Mouse (Mus musculus): Measurements from ENCODE around the gene Cxxc4. TPM values are rescaled to one million over a fixed set of nuclear protein-coding genes. Genes with fewer than 3 reads are reported as not detected.
"Not testable (repeated sequence)": the region's sequence is repeated elsewhere in the genome, so short reads cannot be mapped to it uniquely, and the experiment has no call there.

The Cxxc4 gene
- total RNA-seq (2021): 10 to 100 TPM; 22.6 to 24.5 TPM
- long read RNA-seq, experiment 1, full-length matches to known transcripts: 2 of 16 reads
- long read RNA-seq, experiment 1, partial matches to known transcripts: 7 of 16 reads
- long read RNA-seq, experiment 1, other reads (novel, unspliced or antisense): 7 of 16 reads
- long read RNA-seq, experiment 2, partial matches to known transcripts: 6 of 10 reads
- long read RNA-seq, experiment 2, other reads (novel, unspliced or antisense): 4 of 10 reads

DNA sequence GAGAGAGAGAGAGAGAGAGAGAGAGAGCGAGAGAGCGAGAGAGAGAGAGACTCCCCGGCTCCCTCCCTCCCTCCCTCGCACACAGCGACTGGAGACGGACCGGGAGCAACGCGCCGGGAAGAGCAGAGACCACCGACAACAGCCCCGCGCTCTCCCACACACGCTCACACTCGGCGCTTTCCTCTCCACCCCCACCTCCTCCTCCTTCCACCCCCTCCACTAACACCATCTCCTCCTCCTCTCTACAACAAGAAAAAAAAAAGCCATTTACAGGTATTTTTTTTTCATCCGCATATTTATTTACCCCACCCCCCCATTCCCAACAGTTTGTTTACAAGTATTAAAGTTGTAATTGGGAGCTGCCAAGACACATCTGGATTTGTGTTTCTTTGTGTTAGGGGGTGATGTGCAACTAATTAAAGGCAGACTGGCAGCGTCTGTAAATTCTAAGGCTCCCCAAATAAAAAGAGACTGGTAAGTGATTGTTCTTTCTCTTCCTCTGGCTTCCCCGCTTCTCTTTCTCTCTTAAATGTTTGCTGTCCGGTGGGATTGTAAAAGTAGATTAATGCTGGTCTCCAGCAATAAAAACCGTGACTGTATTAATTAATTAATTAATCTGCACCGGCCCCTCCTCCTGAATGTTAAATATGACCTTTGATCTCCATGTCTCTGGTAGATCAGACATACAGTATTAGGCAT, at the start of gene Cxxc4:
Cxxc4 (plus strand) TSS at position 71 of the 699 bp plus-strand sequence.
- no peak for TF ChIP-seq CTCF (IDR thresholded peaks at IDR 0.05)
- H3K27ac ChIP-seq: peak within 1 kb of the TSS; percentile 78
- no peak for DNase-seq (ENCODE audit: extremely low spot score in 1 of 2, low spot score in 2 of 2)
- intact Hi-C loops (cut with DNase I): loop anchor here (1.0 to 10.0 kb wide), 7 partner anchors 30 to 1198 kb away; partner anchors contain the start of gene Ube2d3
- peak within 1 kb of the TSS; percentile 75 for H3K4me3 ChIP-seq

GRCm38 (mm10) chr3:134188979-134189946, 47.0 kb upstream of the Cxxc4 start:
- intact Hi-C loops (cut with DNase I): no loop called here
- Histone ChIP-seq H3K4me3 (peak overlapping the region; percentile 21), H3K27ac (no peak overlapping the region)
- TF ChIP-seq CTCF (IDR thresholded peaks at IDR 0.05): no peak
- DNase-seq (ENCODE audit: extremely low spot score in 1 of 2, low spot score in 2 of 2): no peak

DNA sequence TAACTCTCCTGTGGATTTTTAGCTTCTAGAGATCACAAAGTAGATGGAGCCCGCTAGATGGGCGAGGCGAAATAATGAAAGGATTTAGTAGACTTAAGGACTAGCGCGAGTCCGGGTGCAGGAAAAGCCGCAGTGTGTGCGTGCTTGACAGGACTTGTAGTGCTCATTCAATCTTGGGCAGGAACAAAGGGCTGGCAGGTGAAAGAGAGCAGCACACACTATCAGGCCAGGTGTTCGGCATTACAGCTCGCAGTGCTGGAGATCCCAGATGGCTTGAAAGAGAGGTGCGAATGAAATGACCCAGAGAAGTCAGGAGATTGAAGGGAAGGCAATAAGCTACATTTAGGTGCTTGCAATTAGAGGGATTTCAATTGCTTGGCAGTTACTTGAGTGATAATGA, 46.2 kb upstream of the Cxxc4 start:
- DNase-seq (ENCODE audit: extremely low spot score in 1 of 2, low spot score in 2 of 2): peak in 1 of 2 experiments; percentile 18
- Histone ChIP-seq H3K4me3 (peak overlapping the region; percentile 21), H3K27ac (no peak overlapping the region)
- intact Hi-C loops (cut with DNase I): no loop called here
- no peak for TF ChIP-seq CTCF (IDR thresholded peaks at IDR 0.05)

DNA sequence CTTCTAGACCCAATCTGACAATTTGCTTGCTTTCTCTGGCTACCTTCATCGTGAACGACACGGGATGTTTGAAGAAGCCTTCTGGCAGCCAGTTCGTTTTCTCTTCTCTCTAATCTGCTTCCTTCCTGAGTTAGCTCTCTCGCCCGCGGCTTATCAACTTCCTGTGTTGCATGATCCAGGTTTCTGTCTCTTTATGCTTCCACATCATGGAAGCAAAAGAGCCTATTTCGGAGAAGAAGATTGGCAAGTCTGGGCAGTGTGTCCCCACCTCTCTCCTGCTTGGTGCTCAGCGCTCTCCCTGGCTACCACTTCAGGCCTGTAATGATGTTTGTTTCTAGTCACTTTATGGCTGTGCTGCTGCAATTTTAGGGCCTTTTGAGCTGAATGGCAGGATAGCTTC, 36.4 kb upstream of the Cxxc4 start:
- intact Hi-C loops (cut with DNase I): no loop called here
- DNase-seq (ENCODE audit: extremely low spot score in 1 of 2, low spot score in 2 of 2): no peak
- TF ChIP-seq CTCF (IDR thresholded peaks at IDR 0.05): no peak
- Histone ChIP-seq H3K4me3 (no peak overlapping the region), H3K27ac (no peak overlapping the region)

DNA sequence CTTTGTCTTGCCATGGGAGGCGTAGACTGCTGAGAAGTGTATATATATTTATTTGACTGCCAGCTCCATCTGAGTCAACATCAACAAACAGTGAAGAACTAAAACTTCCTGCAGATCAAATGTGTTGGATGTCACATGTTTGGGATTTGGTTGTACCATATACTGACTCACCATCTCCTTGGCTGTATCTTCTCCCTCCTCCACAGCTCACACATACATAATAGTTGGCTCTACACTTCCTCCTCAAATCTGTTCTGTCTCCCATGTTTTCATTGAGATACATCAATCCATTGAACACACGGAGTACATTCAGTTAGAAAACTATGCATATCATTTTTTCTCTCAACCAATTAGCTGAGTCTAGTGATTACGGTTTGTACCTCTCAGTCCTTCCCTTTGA, 29.7 kb upstream of the Cxxc4 start:
- Histone ChIP-seq H3K4me3 (no peak overlapping the region), H3K27ac (no peak overlapping the region)
- intact Hi-C loops (cut with DNase I): loop anchor here (1.0 kb wide), 1 partner anchor 30 kb away; the partner anchor contains the start of gene Cxxc4
- no peak for TF ChIP-seq CTCF (IDR thresholded peaks at IDR 0.05)
- DNase-seq (ENCODE audit: extremely low spot score in 1 of 2, low spot score in 2 of 2): no peak

DNA sequence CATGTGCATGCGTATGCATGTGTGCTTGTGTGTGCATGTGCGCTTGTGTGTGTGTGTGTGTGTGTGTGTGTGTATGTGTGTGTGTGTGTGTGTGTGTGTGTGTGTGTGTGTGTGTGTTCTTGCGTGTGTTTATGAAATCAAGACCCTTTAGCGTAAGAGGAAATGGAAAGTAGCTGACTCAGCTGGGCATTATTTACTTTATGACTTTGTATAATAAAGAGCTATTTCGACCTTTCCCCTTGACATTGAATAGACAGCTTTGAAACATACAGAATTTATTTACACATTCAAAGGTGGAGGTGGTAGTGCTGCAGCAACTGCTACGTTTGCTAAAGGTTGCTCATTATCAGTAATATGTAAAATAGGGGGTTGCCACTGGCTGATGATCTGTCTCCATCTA, 25.3 kb upstream of the Cxxc4 start:
- H3K4me3 ChIP-seq: no peak overlapping the region
- no peak for DNase-seq (ENCODE audit: extremely low spot score in 1 of 2, low spot score in 2 of 2)
- intact Hi-C loops (cut with DNase I): no loop called here
- H3K27ac ChIP-seq: no peak overlapping the region
- no peak for TF ChIP-seq CTCF (IDR thresholded peaks at IDR 0.05)

GRCm38 (mm10) chr3:134219881-134220280, 16.4 kb upstream of the Cxxc4 start:
- H3K4me3 ChIP-seq; H3K27ac ChIP-seq; intact Hi-C loops (cut with DNase I); DNase-seq (ENCODE audit: extremely low spot score in 1 of 2, low spot score in 2 of 2): not testable (repeated sequence)

DNA sequence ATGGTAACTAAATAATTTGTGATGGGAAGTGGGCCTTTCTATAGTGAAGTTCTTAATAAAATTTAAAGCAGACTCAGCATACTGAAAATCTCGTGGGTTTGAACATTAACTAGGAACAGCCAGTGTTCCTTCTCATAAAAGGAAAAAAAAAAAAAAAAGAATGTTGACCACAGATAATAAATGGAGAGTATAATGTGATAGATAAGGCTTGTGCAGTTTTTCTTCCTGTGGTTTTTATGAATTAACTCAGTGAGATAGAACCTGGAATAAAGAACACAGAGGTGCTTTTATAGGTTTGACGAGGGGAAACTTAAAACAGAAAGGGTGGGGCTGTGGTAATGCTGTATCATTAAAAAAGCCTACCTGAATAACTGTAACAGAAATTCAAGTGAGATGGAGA, 15.3 kb upstream of the Cxxc4 start:
- DNase-seq (ENCODE audit: extremely low spot score in 1 of 2, low spot score in 2 of 2): no peak
- intact Hi-C loops (cut with DNase I): no loop called here
- Histone ChIP-seq H3K4me3 (no peak overlapping the region), H3K27ac (no peak overlapping the region)
- no peak for TF ChIP-seq CTCF (IDR thresholded peaks at IDR 0.05)

GRCm38 (mm10) chr3:134222593-134222992, 13.7 kb upstream of the Cxxc4 start:
- no peak for TF ChIP-seq CTCF (IDR thresholded peaks at IDR 0.05)
- intact Hi-C loops (cut with DNase I): no loop called here
- no peak for DNase-seq (ENCODE audit: extremely low spot score in 1 of 2, low spot score in 2 of 2)
- H3K4me3 ChIP-seq: no peak overlapping the region
- no peak overlapping the region for H3K27ac ChIP-seq

- intact Hi-C loops (cut with DNase I): no loop called here
- TF ChIP-seq CTCF (IDR thresholded peaks at IDR 0.05): no peak
- H3K4me3 ChIP-seq: no peak overlapping the region
- H3K27ac ChIP-seq: no peak overlapping the region
- no peak for DNase-seq (ENCODE audit: extremely low spot score in 1 of 2, low spot score in 2 of 2)
Observed at GRCm38 (mm10) chr3:134223956-134224355, 12.3 kb upstream of the Cxxc4 start.

DNA sequence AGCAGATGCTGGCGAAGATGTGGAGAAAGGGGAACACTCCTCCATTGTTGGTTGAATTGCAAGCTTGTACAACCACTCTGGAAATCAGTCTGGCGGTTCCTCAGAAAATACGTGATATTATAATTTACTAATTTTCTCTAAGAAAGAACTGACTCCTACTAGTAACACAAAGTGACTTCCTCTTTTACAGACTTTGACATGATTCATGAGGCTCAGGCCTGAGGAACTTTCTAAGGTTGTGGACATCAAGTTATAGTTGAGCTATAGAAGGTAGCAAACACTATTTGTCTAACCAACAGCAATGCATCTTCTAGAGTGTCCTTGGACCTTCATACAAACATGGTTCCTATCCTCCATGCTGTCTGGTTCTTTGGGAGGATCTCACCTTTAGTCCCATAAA, 10.4 kb upstream of the Cxxc4 start:
- Histone ChIP-seq H3K27ac (no peak overlapping the region), H3K4me3 (no peak overlapping the region)
- no peak for DNase-seq (ENCODE audit: extremely low spot score in 1 of 2, low spot score in 2 of 2)
- no peak for TF ChIP-seq CTCF (IDR thresholded peaks at IDR 0.05)
- intact Hi-C loops (cut with DNase I): no loop called here

DNA sequence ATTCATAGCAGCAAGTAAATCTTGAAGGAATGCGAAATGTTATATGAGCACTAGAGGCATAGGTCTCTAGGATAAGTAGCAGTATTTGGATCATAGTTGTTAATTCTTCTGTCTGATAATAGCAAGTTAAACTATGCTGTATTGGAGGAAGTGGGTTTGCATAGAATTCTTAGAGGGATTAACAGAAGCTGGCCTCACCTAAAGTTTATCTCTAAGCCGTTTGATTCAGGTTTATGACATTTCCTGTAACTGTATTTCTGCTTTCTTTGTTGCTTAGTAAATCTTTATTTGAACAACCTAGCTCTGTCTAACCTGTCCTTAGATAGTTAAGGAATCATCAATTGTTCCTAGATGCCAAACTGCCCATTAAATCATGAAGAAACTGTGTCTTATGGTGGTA, 3.5 kb upstream of the Cxxc4 start:
- Histone ChIP-seq H3K27ac (no peak overlapping the region), H3K4me3 (no peak overlapping the region)
- TF ChIP-seq CTCF (IDR thresholded peaks at IDR 0.05): no peak
- intact Hi-C loops (cut with DNase I): loop anchor here (10.0 kb wide), 1 partner anchor 1202 kb away; the partner anchor contains the start of gene Ube2d3
- no peak for DNase-seq (ENCODE audit: extremely low spot score in 1 of 2, low spot score in 2 of 2)

Data from left cerebral cortex, adult 2 months (tissue).